Mouse (Mus musculus) megakaryocyte, adult 5-6 weeks (primary cell): Measurements from ENCODE around the gene Kalrn. TPM values are rescaled to one million over a fixed set of nuclear protein-coding genes. Genes with fewer than 3 reads are reported as not detected.

Experiments
- ATAC-seq: 2 replicates; pipeline ENCODE4 v1.8.0; 2016; ENCODE audit warnings: mild to moderate bottlenecking, inconsistent platforms; ENCODE audit not compliant: poor library complexity, severe bottlenecking
- total RNA-seq, 2 experiments: library from RNA; stranded (forward) in 1 of 2; stranded (reverse) in 1 of 2; fragments of 153-499, 151-499 nt in 1 of 2; fragments of 221-1000, 200-1000 nt in 1 of 2; gene quantifications; 2 replicates each; pipeline versions ENCODE4 v1.2.3 to v1.2.4; 2015 to 2017

Kalrn gene
- total RNA-seq, 2 experiments from 2014 or later: 0.81 to 1.2 TPM

DNA sequence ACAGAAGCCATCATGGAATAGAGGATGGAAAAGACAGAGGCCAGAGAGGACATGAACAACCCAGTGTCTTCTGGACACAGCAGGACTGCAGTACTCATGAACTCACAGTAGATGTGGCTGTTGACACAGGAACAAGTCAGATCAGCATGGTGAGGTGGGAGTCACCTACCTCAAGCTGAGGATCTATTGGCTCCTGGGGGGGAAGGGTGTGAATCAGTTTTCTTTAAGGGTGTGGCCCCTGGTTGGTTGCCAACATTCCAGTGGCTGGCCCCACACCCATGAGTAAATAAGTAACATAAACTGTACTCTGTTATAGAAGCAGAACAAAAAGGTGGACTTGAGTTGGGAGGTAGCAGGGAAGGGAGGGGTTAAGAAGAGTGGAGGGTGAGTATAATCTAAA is 298.7 kb downstream of the Kalrn start:
- ATAC-seq: no peak

GRCm38 (mm10) chr16:34271476-34271875 is 301.9 kb downstream of the Kalrn start:
- no peak for ATAC-seq

GRCm38 (mm10) chr16:34270681-34271080 is 302.7 kb downstream of the Kalrn start:
- no peak for ATAC-seq

- ATAC-seq: no peak
Observed at GRCm38 (mm10) chr16:34269642-34270041, 303.7 kb downstream of the Kalrn start.

- no peak for ATAC-seq
Observed at GRCm38 (mm10) chr16:34267751-34268150, 305.6 kb downstream of the Kalrn start.

- ATAC-seq: no peak
Observed at GRCm38 (mm10) chr16:34264671-34265070, 308.7 kb downstream of the Kalrn start.

GRCm38 (mm10) chr16:34262731-34263460 is 310.4 kb downstream of the Kalrn start:
- ATAC-seq: no peak

GRCm38 (mm10) chr16:34260971-34261924 is 312.1 kb downstream of the Kalrn start:
- no peak for ATAC-seq

DNA sequence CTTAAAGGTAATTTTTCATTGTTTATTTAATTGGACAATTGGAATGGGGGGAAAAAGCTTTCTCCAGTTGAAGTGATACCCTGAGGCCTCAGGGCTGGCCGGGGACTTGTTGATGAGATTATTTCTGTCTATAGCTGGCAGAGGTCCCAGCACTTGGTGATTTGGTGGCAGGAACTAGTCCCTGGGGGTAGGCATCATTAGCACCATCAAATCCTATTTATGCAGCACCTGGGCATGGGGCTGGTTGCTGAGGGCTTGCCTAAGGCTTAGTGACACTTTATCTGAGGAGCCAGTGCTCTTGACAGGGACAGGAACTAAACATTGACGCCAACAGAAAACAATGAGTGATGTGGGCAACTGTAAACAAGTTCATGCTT is 318.7 kb downstream of the Kalrn start:
- ATAC-seq: no peak

- no peak for ATAC-seq
Observed at GRCm38 (mm10) chr16:34254002-34254645, 319.2 kb downstream of the Kalrn start.

DNA sequence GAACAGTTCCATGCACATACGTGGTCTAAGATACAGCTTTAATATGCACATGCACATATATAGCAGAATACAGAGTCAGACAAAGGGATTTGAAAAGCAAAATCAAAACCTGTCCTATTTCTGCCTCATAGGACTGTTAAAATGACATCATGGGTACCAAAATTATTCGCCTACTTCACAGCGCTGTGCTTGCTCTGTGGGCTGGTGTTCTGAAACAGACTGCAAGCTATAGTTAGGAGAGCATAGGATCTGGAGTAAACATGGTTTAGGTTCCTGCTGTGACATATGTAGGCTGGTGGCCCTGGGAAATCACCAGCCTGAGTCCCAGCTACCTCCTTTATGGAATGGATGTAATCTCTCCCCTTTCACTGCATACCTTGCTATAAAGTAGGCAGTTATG is 320.7 kb downstream of the Kalrn start:
- ATAC-seq: no peak

DNA sequence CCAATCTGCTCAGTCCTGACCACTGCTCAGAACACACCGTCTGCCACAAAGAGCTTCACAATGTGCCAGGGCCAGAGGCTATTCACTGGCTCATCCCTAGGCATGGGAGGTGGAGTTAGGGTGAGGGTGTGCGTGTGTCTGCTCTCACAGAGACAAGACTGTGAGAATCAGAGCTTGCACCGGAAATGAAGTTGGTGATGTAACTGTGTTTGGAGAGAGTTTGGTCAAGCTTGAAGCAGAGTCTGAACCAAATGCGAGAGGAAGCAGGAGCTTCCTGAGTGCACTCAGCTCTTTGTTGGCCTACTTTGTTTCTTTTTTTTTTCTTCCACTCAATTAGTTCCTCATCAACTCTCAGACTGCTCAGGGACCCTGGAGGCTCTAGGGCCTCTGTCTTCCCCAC is 325.1 kb downstream of the Kalrn start:
- ATAC-seq: no peak

- ATAC-seq: no peak
Observed at GRCm38 (mm10) chr16:34241936-34242729, 331.2 kb downstream of the Kalrn start.

- ATAC-seq: no peak
Observed at GRCm38 (mm10) chr16:34239618-34240017, 333.7 kb downstream of the Kalrn start.

- ATAC-seq: no peak
Observed at GRCm38 (mm10) chr16:34236898-34237611, 336.3 kb downstream of the Kalrn start.

- no peak for ATAC-seq
Observed at GRCm38 (mm10) chr16:34235086-34235485, 338.2 kb downstream of the Kalrn start.

DNA sequence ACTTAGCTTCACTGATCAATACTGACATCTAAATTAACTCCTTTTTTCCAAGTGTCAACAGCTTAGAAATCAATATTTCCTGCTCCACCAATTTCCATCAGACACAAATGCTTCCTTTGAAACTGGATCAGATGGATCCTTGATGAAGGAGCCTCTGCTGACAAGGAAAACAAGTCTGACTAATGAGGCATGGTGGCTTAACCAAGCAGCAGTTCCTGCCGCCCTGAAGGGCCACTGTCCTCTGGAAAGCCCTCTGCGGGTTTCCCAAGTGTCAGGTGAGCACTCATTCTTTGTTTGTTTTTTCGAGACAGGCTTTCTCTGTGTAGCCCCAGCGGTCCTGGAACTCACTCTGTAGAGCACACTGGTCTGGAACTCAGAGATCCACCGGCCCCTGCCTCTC is 341.4 kb downstream of the Kalrn start:
- no peak for ATAC-seq

- ATAC-seq: no peak
Observed at GRCm38 (mm10) chr16:34231146-34231545, 342.2 kb downstream of the Kalrn start.

DNA sequence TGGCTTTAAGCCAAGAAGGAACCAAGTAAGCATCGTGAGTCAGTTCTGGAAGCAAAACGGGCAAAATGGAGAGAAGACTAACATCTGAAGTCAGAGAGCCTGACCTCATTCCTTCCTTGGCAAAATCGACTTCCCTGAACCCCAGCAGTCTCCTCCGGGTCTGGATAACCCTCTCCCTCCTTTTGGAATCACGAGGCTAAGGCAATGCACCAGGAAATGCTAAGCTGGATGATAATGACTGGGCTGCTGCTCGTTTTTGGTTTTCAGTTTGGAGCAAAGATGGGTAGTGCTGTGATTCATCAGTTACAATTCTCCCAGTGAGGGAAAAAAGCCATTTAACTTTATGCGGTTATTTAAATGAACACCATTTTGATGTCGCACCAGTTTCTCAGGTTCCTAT is 344.0 kb downstream of the Kalrn start:
- no peak for ATAC-seq

GRCm38 (mm10) chr16:34228661-34229060 is 344.7 kb downstream of the Kalrn start:
- ATAC-seq: no peak
